Mouse (Mus musculus): ENCODE measurements around the gene Sema3d. TPM values are rescaled to one million over a fixed set of nuclear protein-coding genes. Genes with fewer than 3 reads are reported as not detected.

The Sema3d gene
- polyA plus RNA-seq, 2 experiments = 13.1 to 30.1 TPM

- H3K27me3 ChIP-seq (ENCODE audit: control insufficient read depth, insufficient read depth, low read length) = no peaks in the 10 kb centered on the region
- WGBS = 47% methylated on average over 5 of the region's 5 CpGs
- ATAC-seq (ENCODE audit: low FRiP score, low read depth) (no peak), DNase-seq (ENCODE audit: low spot score) (no peak)
- no peak for TF ChIP-seq POLR2A (IDR thresholded peaks at IDR 0.05; ENCODE audit: borderline replicate concordance, extremely low read depth, insufficient read depth, insufficient read length)
- no peak overlapping the region for H3K4me2 ChIP-seq (replicated peaks; ENCODE audit: low read depth, low read length, severe bottlenecking)
- H3K27ac ChIP-seq (replicated peaks; ENCODE audit: low read depth, low read length) = no peak overlapping the region
- no peaks in the 10 kb centered on the region for H3K36me3 ChIP-seq (ENCODE audit: control insufficient read depth, insufficient read depth, low read length)
- no peak overlapping the region for H3K4me3 ChIP-seq (replicated peaks; ENCODE audit: low read length)
- no peak overlapping the region for H3K9ac ChIP-seq (ENCODE audit: low read depth, low read length, severe bottlenecking)
- no peaks in the 10 kb centered on the region for H3K4me1 ChIP-seq (ENCODE audit: control insufficient read depth, insufficient read depth, low read length)
- no peaks in the 10 kb centered on the region for H3K9me3 ChIP-seq (ENCODE audit: control insufficient read depth, low read length)
Observed at GRCm38 (mm10) chr5:12474904-12475638, 91.9 kb downstream of the Sema3d start.

- no peak overlapping the region for H3K27ac ChIP-seq (replicated peaks; ENCODE audit: low read depth, low read length)
- ATAC-seq (ENCODE audit: low FRiP score, low read depth) (no peak), DNase-seq (ENCODE audit: low spot score) (no peak)
- no peaks in the 10 kb centered on the region for H3K9me3 ChIP-seq (ENCODE audit: control insufficient read depth, low read length)
- TF ChIP-seq POLR2A (IDR thresholded peaks at IDR 0.05; ENCODE audit: borderline replicate concordance, extremely low read depth, insufficient read depth, insufficient read length) = no peak
- 61% methylated on average over 4 of the region's 4 CpGs for WGBS
- H3K4me2 ChIP-seq (replicated peaks; ENCODE audit: low read depth, low read length, severe bottlenecking) = no peak overlapping the region
- no peaks in the 10 kb centered on the region for H3K4me1 ChIP-seq (ENCODE audit: control insufficient read depth, insufficient read depth, low read length)
- no peaks in the 10 kb centered on the region for H3K36me3 ChIP-seq (ENCODE audit: control insufficient read depth, insufficient read depth, low read length)
- no peaks in the 10 kb centered on the region for H3K27me3 ChIP-seq (ENCODE audit: control insufficient read depth, insufficient read depth, low read length)
- H3K9ac ChIP-seq (ENCODE audit: low read depth, low read length, severe bottlenecking) = no peak overlapping the region
- H3K4me3 ChIP-seq (replicated peaks; ENCODE audit: low read length) = no peak overlapping the region
Observed at GRCm38 (mm10) chr5:12475639-12475916, 92.4 kb downstream of the Sema3d start.

- TF ChIP-seq POLR2A (IDR thresholded peaks at IDR 0.05; ENCODE audit: borderline replicate concordance, extremely low read depth, insufficient read depth, insufficient read length) = no peak
- Histone ChIP-seq H3K4me1 (ENCODE audit: control insufficient read depth, insufficient read depth, low read length) (no peaks in the 10 kb centered on the region), H3K9ac (ENCODE audit: low read depth, low read length, severe bottlenecking) (no peak overlapping the region), H3K4me3 (replicated peaks; ENCODE audit: low read length) (no peak overlapping the region), H3K9me3 (ENCODE audit: control insufficient read depth, low read length) (no peaks in the 10 kb centered on the region), H3K36me3 (ENCODE audit: control insufficient read depth, insufficient read depth, low read length) (no peaks in the 10 kb centered on the region), H3K4me2 (replicated peaks; ENCODE audit: low read depth, low read length, severe bottlenecking) (no peak overlapping the region), H3K27ac (replicated peaks; ENCODE audit: low read depth, low read length) (no peak overlapping the region), H3K27me3 (ENCODE audit: control insufficient read depth, insufficient read depth, low read length) (no peaks in the 10 kb centered on the region)
- ATAC-seq (ENCODE audit: low FRiP score, low read depth) (no peak), DNase-seq (ENCODE audit: low spot score) (no peak)
- 79% methylated on average over 2 of the region's 2 CpGs for WGBS
Observed at GRCm38 (mm10) chr5:12487926-12488325, 104.7 kb downstream of the Sema3d start.

DNA sequence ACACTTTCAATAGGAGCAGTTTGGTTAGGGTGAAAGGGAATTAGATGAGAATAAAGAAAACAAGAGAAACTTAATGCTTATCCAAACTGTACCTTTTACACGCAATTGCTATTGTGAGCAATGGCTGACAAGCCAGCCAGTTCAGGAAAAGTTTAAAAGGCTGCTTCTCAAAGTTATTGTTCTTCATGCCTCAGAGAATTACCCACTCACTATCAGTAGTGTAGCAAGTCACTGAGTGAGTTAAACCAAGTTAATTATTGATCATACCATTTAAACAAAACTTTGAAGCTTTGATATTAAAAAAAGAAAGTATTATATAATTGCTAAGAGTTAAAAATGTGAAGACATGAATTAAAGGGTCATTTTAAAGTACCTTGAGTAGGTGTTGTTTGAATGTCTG is 108.5 kb downstream of the Sema3d start:
- no peak for TF ChIP-seq POLR2A (IDR thresholded peaks at IDR 0.05; ENCODE audit: borderline replicate concordance, extremely low read depth, insufficient read depth, insufficient read length)
- Histone ChIP-seq H3K27ac (replicated peaks; ENCODE audit: low read depth, low read length) (no peak overlapping the region), H3K4me1 (ENCODE audit: control insufficient read depth, insufficient read depth, low read length) (no peaks in the 10 kb centered on the region), H3K27me3 (ENCODE audit: control insufficient read depth, insufficient read depth, low read length) (no peaks in the 10 kb centered on the region), H3K9me3 (ENCODE audit: control insufficient read depth, low read length) (no peaks in the 10 kb centered on the region), H3K36me3 (ENCODE audit: control insufficient read depth, insufficient read depth, low read length) (no peaks in the 10 kb centered on the region), H3K4me2 (replicated peaks; ENCODE audit: low read depth, low read length, severe bottlenecking) (no peak overlapping the region), H3K9ac (ENCODE audit: low read depth, low read length, severe bottlenecking) (no peak overlapping the region), H3K4me3 (replicated peaks; ENCODE audit: low read length) (no peak overlapping the region)
- 78% methylated on average over 1 of the region's 1 CpGs for WGBS
- DNase-seq (ENCODE audit: low spot score) (no peak), ATAC-seq (ENCODE audit: low FRiP score, low read depth) (no peak)

DNA sequence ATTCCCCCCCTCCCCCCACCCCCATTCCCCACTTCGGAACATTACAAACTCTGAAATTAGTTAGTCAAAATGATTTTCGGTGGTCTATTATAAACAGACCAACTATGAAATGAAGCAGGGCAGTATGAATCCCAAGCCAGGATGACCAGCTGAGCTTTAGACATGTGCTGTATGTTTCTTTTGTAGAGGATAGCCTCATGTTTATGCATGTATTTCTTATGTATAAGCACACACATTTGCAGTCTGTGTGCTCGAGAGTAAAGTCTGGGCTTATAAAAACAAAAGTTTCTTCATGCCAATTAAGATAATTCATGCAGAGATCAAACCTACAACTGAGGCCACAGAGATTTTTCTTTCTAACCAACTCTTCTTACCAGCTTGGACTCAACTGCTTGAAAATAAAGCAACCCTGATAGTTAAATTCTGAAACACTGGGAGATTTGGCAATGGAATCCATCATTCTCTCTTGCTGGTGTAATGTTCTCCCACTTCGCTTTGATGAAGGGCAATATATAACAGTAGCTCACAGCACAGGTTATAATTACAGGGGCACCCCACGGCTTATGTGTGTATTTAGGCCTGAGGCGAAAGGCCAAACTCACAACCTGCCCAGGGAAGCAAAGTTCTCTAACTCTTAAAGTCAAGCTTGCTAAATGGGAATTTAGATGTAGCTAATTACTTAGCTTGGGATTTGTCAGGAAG is 115.2 kb downstream of the Sema3d start:
- H3K9me3 ChIP-seq (ENCODE audit: control insufficient read depth, low read length) = no peaks in the 10 kb centered on the region
- 49% methylated on average over 6 of the region's 6 CpGs for WGBS
- ATAC-seq (ENCODE audit: low FRiP score, low read depth) (no peak), DNase-seq (ENCODE audit: low spot score) (no peak)
- no peaks in the 10 kb centered on the region for H3K27me3 ChIP-seq (ENCODE audit: control insufficient read depth, insufficient read depth, low read length)
- H3K9ac ChIP-seq (ENCODE audit: low read depth, low read length, severe bottlenecking) = no peak overlapping the region
- 0 out of 2 replicates have a peak, but pooled peaks cover 2% of the 10 kb centered on the region for H3K4me1 ChIP-seq (ENCODE audit: control insufficient read depth, insufficient read depth, low read length)
- H3K4me2 ChIP-seq (replicated peaks; ENCODE audit: low read depth, low read length, severe bottlenecking) = no peak overlapping the region
- no peak overlapping the region for H3K4me3 ChIP-seq (replicated peaks; ENCODE audit: low read length)
- H3K36me3 ChIP-seq (ENCODE audit: control insufficient read depth, insufficient read depth, low read length) = no peaks in the 10 kb centered on the region
- TF ChIP-seq POLR2A (IDR thresholded peaks at IDR 0.05; ENCODE audit: borderline replicate concordance, extremely low read depth, insufficient read depth, insufficient read length) = no peak
- H3K27ac ChIP-seq (replicated peaks; ENCODE audit: low read depth, low read length) = 0 out of 2 replicates have a peak overlapping the region, but pooled peaks have one; percentile 5
